Mouse (Mus musculus) adrenal gland, postnatal 25 days (tissue): Measurements from ENCODE around the gene Slc25a38. TPM values are rescaled to one million over a fixed set of nuclear protein-coding genes. Genes with fewer than 3 reads are reported as not detected.

Source experiments
- DNase-seq: peaks from one replicate; pipeline ENCODE4 v3.0.0; 2021; ENCODE audit warnings: mixed read lengths
- total RNA-seq: library from RNA; stranded (reverse); gene quantifications from 2 replicates; pipeline ENCODE4 v1.2.3, GENCODE M21; 2021

The Slc25a38 gene
- total RNA-seq, 1 experiment from 2014 or later = 37.0 TPM

- no peak for DNase-seq
Measured at GRCm38 (mm10) chr9:120149222-120149828, 39.2 kb downstream of the Slc25a38 start, which contains the start of gene Mobp. TSS of gene Mobp (plus strand) at chr9:120149707.

- no peak for DNase-seq
Measured at GRCm38 (mm10) chr9:120151152-120151551, 41.0 kb downstream of the Slc25a38 start.

- DNase-seq = no peak
Measured at GRCm38 (mm10) chr9:120151906-120152399, 41.8 kb downstream of the Slc25a38 start.

- no peak for DNase-seq
Measured at GRCm38 (mm10) chr9:120158047-120158446, 47.9 kb downstream of the Slc25a38 start.

GRCm38 (mm10) chr9:120163862-120164261 is 53.7 kb downstream of the Slc25a38 start:
- no peak for DNase-seq

GRCm38 (mm10) chr9:120167826-120168225 is 57.7 kb downstream of the Slc25a38 start:
- no peak for DNase-seq

- peak; percentile 75 for DNase-seq
Measured at GRCm38 (mm10) chr9:120171295-120171694, 61.1 kb downstream of the Slc25a38 start.

Other genes starting within 250 kb of the Slc25a38 start
- gene Wdr48, start 215.5 kb upstream of the Slc25a38 start, total RNA-seq = 55.2 and 59.1 TPM in 2 replicates
- gene Gorasp1, start 172.8 kb upstream of the Slc25a38 start, total RNA-seq = 16.5 and 33.1 TPM in 2 replicates
- gene Ttc21a, start 172.8 kb upstream of the Slc25a38 start, total RNA-seq = 0.15 TPM in 1 of 2 replicates, not detected in the other
- gene Csrnp1, start 125.7 kb upstream of the Slc25a38 start, total RNA-seq = 12.5 and 13.0 TPM in 2 replicates
- gene Xirp1, start 86.8 kb upstream of the Slc25a38 start, total RNA-seq = 0.12 TPM in 1 of 2 replicates, not detected in the other
- gene Cx3cr1, start 40.5 kb upstream of the Slc25a38 start, total RNA-seq = 4.3 and 5.9 TPM in 2 replicates
- not detected in 2 replicates for gene Ccr8, start 18.3 kb upstream of the Slc25a38 start, total RNA-seq
- gene Rpsa, start 17.3 kb downstream of the Slc25a38 start, total RNA-seq = 585 and 720 TPM in 2 replicates
- gene Mobp, start 39.3 kb downstream of the Slc25a38 start, total RNA-seq = 0.27 TPM in 1 of 2 replicates, not detected in the other
- gene Myrip, start 191.1 kb downstream of the Slc25a38 start, total RNA-seq = 4.1 and 6.8 TPM in 2 replicates